Mouse (Mus musculus) spleen, adult 2 months (tissue): Measurements from ENCODE around the gene Gcnt3.

ENCODE experiments used
- CTCF ChIP-seq: fragments of 200-500 bp; IDR thresholded peaks from 2 replicates; pipeline ENCODE4 v1.5.1; 2011; ENCODE audit warnings: mild to moderate bottlenecking, inconsistent platforms; ENCODE audit not compliant: insufficient read depth, insufficient read length, insufficient replicate concordance; ENCODE audit errors: extremely low read depth
- POLR2A ChIP-seq: fragments of 200-500 bp; IDR thresholded peaks from 2 replicates; pipeline ENCODE4 v1.6.1; 2011; ENCODE audit warnings: low read depth, low read length, inconsistent platforms

DNA sequence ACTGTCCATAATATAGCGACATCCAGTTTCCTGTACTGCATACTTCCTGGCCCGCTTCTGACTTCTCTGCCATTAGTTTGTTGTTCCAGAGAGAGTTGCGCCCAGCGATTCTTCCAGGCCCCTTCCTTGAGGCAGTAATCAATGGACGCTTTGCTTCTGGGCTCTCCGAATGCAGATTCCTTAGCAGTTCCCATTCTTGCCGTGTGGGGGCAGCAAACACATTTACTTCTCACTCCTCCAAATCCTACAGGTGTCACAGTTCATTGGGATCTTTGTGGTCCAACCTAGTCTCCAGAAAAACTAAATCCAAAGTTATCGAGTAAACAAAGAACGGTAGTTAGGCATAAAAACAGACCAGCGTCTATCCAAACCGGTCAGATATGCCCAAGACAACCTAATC, 46.2 kb upstream of the Gcnt3 start:
- TF ChIP-seq POLR2A (no peak), CTCF (peak; percentile 23; the same call in 1 of the 2 replicates)
